Mouse (Mus musculus) small intestine, adult 2 months (tissue): ENCODE results near the gene Stau1.

Experiments used
- CTCF ChIP-seq: fragments of 200-500 bp; IDR thresholded peaks from 2 replicates; pipeline ENCODE4 v1.5.1; 2012; ENCODE audit warnings: low read depth, mild to moderate bottlenecking, control low read depth, inconsistent platforms, low read length, moderate library complexity, mixed read lengths; ENCODE audit not compliant: insufficient replicate concordance, insufficient read length; ENCODE audit errors: extremely low read depth
- POLR2A ChIP-seq: fragments of 200-500 bp; IDR thresholded peaks from 2 replicates; pipeline ENCODE4 v1.6.1; 2012; ENCODE audit warnings: low read depth, mild to moderate bottlenecking, control low read depth, inconsistent platforms, low read length, moderate library complexity

DNA sequence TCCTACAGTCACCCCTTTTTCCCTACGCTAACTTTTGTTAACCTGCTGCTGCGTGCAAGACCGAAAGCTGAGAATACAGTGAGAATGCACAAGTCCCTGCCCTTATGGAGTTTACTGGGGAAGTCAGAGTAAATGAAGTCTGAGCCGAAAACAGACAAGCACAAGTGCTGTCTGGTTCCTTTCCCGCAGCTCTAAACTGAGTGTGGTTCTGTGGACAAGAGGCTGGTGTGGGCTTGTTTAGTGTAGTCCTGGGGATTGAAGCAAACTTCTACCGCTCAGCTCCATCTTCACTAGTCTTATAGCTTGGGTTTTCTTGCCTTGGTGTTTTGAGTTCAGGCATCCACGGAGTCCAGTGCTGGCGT, 415 bp upstream of the Stau1 start:
- TF ChIP-seq POLR2A (no peak), CTCF (no peak)
